Mouse (Mus musculus): ENCODE data around the gene Rps15.

DNA sequence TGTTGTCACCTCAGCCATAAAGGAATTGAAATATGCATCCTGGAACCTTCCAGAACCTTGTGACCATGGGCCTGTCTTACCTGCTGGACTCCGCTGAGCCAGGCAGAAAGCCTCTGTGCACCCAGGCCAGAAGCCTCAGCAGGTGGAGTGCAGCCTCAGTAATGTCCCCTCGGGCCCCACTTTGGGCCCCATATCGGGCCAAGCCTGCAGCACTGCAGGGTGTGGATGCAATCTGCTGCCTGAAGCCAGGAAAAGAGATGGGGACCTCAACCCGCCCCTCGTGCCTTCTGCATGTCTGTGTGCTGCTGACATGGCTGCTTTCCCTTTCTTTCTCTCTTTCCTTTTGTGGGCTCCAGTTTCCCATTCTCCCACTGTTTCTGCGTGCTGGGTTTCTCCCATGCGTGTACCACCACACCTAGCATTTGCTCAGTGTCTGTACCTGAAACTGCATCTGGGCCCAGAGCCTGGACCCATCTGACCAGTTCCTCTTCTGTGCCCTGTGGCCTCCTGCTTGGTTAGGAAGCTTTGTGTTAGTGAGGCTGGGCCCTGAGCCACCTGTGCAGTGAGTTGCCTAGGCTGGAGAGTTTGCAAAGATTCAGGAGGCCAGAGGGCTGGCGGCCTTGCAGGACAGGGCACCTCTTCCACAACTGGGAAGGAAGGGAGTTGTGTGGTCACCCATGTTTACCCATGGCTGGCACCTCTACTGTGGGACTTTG, 20.2 kb upstream of the Rps15 start:
- TF ChIP-seq POLR2A (IDR thresholded peaks at IDR 0.05; ENCODE audit: borderline replicate concordance, extremely low read depth, insufficient read depth, insufficient read length, poor library complexity, severe bottlenecking) (no peak), CTCF (IDR thresholded peaks at IDR 0.05; ENCODE audit: borderline replicate concordance, extremely low read depth, insufficient read depth, insufficient read length) (no peak)
